ENCODE assay signal across 28 mouse cellular contexts in the genomic region with DNA sequence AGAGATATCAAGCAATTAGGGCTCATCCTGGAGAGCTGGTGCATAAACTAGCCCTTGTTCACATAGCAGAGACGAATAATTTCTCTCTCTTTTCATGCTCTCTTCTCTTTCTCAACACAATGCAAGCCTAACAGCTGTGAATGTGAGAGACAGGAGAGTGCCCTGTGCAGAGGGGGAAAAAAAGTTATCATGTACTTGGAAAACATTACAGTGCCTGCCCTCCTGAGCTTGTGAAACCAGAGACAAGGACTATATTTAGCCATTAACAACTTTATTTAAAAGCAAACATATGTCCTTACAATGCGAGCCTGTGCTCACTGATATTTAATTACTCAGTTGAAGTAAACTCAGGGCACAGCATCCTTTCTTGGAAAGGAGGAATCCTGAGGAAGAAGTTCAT.
DNase-seq lines count a peak whose midpoint lies in the region; ATAC-seq and TF ChIP-seq lines count a peak whose summit lies in the region.
"Had no signal": no experiment of that assay in that cellular context is flagged by ENCODE, and none has a peak within 500 bp of the region (broad histone marks: within the 10 kb centered on the region; RNA-seq: fewer than 3 reads in every experiment).

No protein-coding gene starts in this region.

- H3K4me3 ChIP-seq in heart, embryonic 13.5 days = no peak overlapping the region
- H3K4me3 ChIP-seq in heart, embryonic 12.5 days = no peak overlapping the region
- H3K4me3 ChIP-seq in limb, embryonic 12.5 days (replicated peaks) = no peak overlapping the region
- H3K4me3 ChIP-seq in limb, embryonic 10.5 days = no peak overlapping the region
- H3K4me3 ChIP-seq in myocyte = no peak overlapping the region
- H3K4me3 ChIP-seq: embryonic facial prominence, embryonic 13.5 days; forebrain, embryonic 10.5 days; forebrain, embryonic 13.5 days had no signal

- H3K36me3 ChIP-seq in heart, embryonic 13.5 days = no peaks in the 10 kb centered on the region
- no peaks in the 10 kb centered on the region for H3K36me3 ChIP-seq in heart, embryonic 12.5 days
- H3K36me3 ChIP-seq in limb, embryonic 12.5 days = no peaks in the 10 kb centered on the region
- H3K36me3 ChIP-seq in limb, embryonic 10.5 days = no peaks in the 10 kb centered on the region
- no peaks in the 10 kb centered on the region for H3K36me3 ChIP-seq in myocyte (ENCODE audit: control insufficient read depth, insufficient read depth)
- H3K36me3 ChIP-seq: embryonic facial prominence, embryonic 13.5 days; forebrain, embryonic 10.5 days; G1E had no signal

- TF ChIP-seq POLR2A in myocyte (IDR thresholded peaks at IDR 0.05; ENCODE audit: insufficient read length, low read depth) = no peak

- no peak overlapping the region for H3ac ChIP-seq in myocyte (ENCODE audit: control insufficient read depth, insufficient read length)

- no peaks in the 10 kb centered on the region for H3K79me2 ChIP-seq in myocyte (ENCODE audit: control insufficient read depth, insufficient read depth)

- WGBS in heart, embryonic 13.5 days = 23% methylated on average over 2 of the region's 2 CpGs
- 43% methylated on average over 2 of the region's 2 CpGs for WGBS in heart, embryonic 12.5 days
- 35% methylated on average over 2 of the region's 2 CpGs for WGBS in limb, embryonic 12.5 days
- WGBS in limb, embryonic 10.5 days = 66% methylated on average over 2 of the region's 2 CpGs

- peak overlapping the region; percentile 39; the same call in 1 of the 2 replicates for H3K27ac ChIP-seq in heart, embryonic 13.5 days (replicated peaks)
- H3K27ac ChIP-seq in heart, embryonic 12.5 days (ENCODE audit: poor library complexity, severe bottlenecking) = no peak overlapping the region; the same call in 1 of the 2 replicates
- no peak overlapping the region for H3K27ac ChIP-seq in limb, embryonic 12.5 days
- H3K27ac ChIP-seq in limb, embryonic 10.5 days = no peak overlapping the region
- H3K27ac ChIP-seq: embryonic facial prominence, embryonic 13.5 days; forebrain, embryonic 10.5 days; forebrain, embryonic 13.5 days; hindbrain, embryonic 14.5 days; hindbrain, postnatal 0 days had no signal

- no peak for DNase-seq in limb, embryonic 10.5 days (ENCODE audit: low spot score)
- no peak for DNase-seq in thymus, postnatal 10 days (ENCODE audit: low spot score in 2 of 2)
- DNase-seq: adrenal gland, postnatal 10 days; adrenal gland, postnatal 36 days; B cell, adult 2 months; cerebellum, adult 18-20 months; cerebellum, adult 9-10 months; cerebellum, postnatal 14 days; gastrocnemius, postnatal 10 days; gastrocnemius, postnatal 36 days; heart, postnatal 10 days; heart, postnatal 4 days had no signal

- peaks cover 18% of the 10 kb centered on the region for H3K4me1 ChIP-seq in heart, embryonic 13.5 days
- H3K4me1 ChIP-seq in heart, embryonic 12.5 days (replicated peaks) = no peaks in the 10 kb centered on the region
- peaks cover 10% of the 10 kb centered on the region; the same call in 1 of the 2 replicates for H3K4me1 ChIP-seq in limb, embryonic 12.5 days (replicated peaks)
- peaks cover 16% of the 10 kb centered on the region for H3K4me1 ChIP-seq in limb, embryonic 10.5 days
- H3K4me1 ChIP-seq: forebrain, embryonic 10.5 days; forebrain, embryonic 13.5 days had no signal

- no peak overlapping the region for H3K4me2 ChIP-seq in heart, embryonic 13.5 days
- H3K4me2 ChIP-seq in heart, embryonic 12.5 days = no peak overlapping the region
- H3K4me2 ChIP-seq in limb, embryonic 12.5 days = no peak overlapping the region
- peak overlapping the region; percentile 51 for H3K4me2 ChIP-seq in myocyte (ENCODE audit: low read depth)
- H3K4me2 ChIP-seq: embryonic facial prominence, embryonic 13.5 days; forebrain, embryonic 13.5 days; heart, embryonic 11.5 days; hindbrain, embryonic 14.5 days had no signal

- H3K9me3 ChIP-seq in heart, embryonic 13.5 days = no peaks in the 10 kb centered on the region
- H3K9me3 ChIP-seq in heart, embryonic 12.5 days (replicated peaks) = no peaks in the 10 kb centered on the region
- no peaks in the 10 kb centered on the region for H3K9me3 ChIP-seq in limb, embryonic 12.5 days
- no peaks in the 10 kb centered on the region for H3K9me3 ChIP-seq in limb, embryonic 10.5 days (replicated peaks)
- H3K9me3 ChIP-seq: embryonic facial prominence, embryonic 13.5 days; forebrain, embryonic 10.5 days; forebrain, embryonic 13.5 days; G1E had no signal

- no peak for ATAC-seq in heart, embryonic 13.5 days (ENCODE audit: extremely low read depth, insufficient number of reproducible peaks, low FRiP score, low TSS enrichment)
- ATAC-seq in heart, embryonic 12.5 days (ENCODE audit: insufficient number of reproducible peaks, low FRiP score) = no peak
- peak; percentile 47; the same call in 1 of the 2 replicates for ATAC-seq in limb, embryonic 12.5 days (ENCODE audit: insufficient number of reproducible peaks, insufficient read depth, low FRiP score, low TSS enrichment, low read depth)
- ATAC-seq: forebrain, embryonic 13.5 days; forebrain, embryonic 16.5 days; hindbrain, postnatal 0 days; inflammation-experienced regulatory T-cells, adult 6 months; intestine, embryonic 16.5 days; Patski had no signal

- no peak overlapping the region for H3K9ac ChIP-seq in heart, embryonic 13.5 days
- no peak overlapping the region for H3K9ac ChIP-seq in heart, embryonic 12.5 days
- H3K9ac ChIP-seq in limb, embryonic 12.5 days (replicated peaks) = no peak overlapping the region
- H3K9ac ChIP-seq: embryonic facial prominence, embryonic 13.5 days; forebrain, embryonic 13.5 days; hindbrain, embryonic 14.5 days had no signal

- no peaks in the 10 kb centered on the region for H3K27me3 ChIP-seq in heart, embryonic 13.5 days (replicated peaks)
- no peaks in the 10 kb centered on the region for H3K27me3 ChIP-seq in heart, embryonic 12.5 days (replicated peaks)
- H3K27me3 ChIP-seq in limb, embryonic 12.5 days = no peaks in the 10 kb centered on the region
- H3K27me3 ChIP-seq in limb, embryonic 10.5 days (ENCODE audit: low read depth, poor library complexity, severe bottlenecking) = no peaks in the 10 kb centered on the region
- no peaks in the 10 kb centered on the region for H3K27me3 ChIP-seq in myocyte (ENCODE audit: control insufficient read depth, insufficient read depth, insufficient read length)
- H3K27me3 ChIP-seq: CH12.LX; embryonic facial prominence, embryonic 13.5 days; forebrain, embryonic 13.5 days had no signal

TF ChIP-seq in myocyte, 11 proteins besides CTCF, POLR2A, EP300 and RAD21:
- TF ChIP-seq MAX (IDR thresholded peaks at IDR 0.05; ENCODE audit: low read depth) (no peak), MYOD1 (IDR thresholded peaks at IDR 0.05; ENCODE audit: control insufficient read depth in 1 of 3, insufficient read length in 2 of 3, low read depth in 2 of 3) (peak in 2 of 3 experiments; percentile 9 to 41)
